Mouse (Mus musculus) retina, postnatal 7 days (tissue): Measurements from ENCODE around the gene Ifrd1.
"Not testable (repeated sequence)": the region's sequence is repeated elsewhere in the genome, so short reads cannot be mapped to it uniquely, and the experiment has no call there.

ENCODE experiments used
- DNase-seq: peaks from one replicate; pipeline ENCODE4 v3.0.0-alpha.2; 2012; ENCODE audit warnings: low read depth, low spot score

Gene Ifrd1

DNA sequence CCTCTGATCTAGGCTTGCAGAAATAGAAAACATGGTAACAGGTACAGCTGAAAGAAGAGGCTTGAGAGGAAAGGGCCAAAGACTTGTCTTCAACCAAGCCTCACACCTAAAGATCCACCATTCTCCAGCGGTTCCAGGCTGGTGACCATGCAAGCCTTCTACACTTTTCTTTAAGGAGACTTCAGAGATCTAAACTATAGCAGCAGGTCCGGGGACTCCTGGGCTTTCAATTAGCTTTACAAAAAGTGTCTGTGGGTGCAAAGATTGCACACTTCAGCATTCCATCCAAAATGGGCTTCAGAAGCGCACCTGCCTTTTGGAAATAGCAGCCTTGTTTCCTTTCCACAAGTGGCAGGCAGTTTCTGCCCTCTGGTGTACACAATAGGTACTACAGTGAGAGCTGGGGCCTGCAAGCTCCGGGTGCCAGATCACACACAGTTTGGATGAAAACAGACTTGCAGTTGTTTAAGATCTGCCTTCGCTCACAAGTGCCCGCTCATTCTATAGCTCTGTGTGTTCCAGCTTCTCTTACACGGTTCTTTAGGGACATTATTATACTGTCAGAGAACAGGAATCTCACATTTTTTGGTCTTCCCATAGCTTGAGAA lies 48.4 kb downstream of the Ifrd1 start:
- peak; percentile 32 for DNase-seq

GRCm38 (mm10) chr12:40199302-40199701 lies 49.0 kb downstream of the Ifrd1 start, which contains the start of gene Lsmem1:
Lsmem1 (minus strand) TSS chr12:40199490.
- DNase-seq = no peak

DNA sequence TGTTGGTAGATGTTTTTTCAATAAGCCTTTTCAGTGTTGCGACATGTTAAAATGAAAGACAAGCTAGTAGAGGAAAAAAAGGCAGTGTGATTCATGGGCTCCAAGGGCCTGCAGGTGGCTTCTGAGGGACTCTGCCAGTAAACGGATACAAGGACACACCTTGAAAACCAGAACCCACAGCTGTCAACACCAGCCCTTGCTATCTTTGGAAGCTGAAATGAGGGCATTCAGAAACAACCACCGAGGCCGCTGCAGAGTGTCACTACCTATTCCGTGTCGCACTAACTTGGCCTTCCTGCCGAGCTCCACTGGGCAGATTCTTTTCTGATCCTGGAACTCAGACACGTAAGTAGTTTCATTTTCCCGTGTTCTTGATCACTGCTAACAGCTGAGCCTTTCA lies 49.9 kb downstream of the Ifrd1 start:
- DNase-seq = no peak

DNA sequence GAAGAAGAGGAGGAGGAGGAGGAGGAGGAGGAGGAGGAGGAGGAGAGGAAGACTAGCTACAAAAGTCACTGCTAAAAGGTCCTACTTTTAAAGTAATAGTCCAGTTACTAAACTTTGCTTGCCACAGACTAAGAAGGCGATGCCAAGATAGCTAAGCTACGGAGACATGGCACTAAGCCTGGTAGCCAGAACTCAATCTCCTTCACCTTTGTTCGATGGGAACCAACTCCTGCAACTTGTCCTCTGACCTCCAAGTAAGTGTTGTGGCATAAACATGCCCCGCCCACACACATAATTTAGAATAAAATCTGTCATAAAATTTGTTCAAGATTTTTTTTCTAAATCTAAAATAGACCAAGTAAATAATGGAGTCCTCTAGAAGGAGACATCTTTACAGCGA lies 50.3 kb downstream of the Ifrd1 start:
- DNase-seq = no peak

DNA sequence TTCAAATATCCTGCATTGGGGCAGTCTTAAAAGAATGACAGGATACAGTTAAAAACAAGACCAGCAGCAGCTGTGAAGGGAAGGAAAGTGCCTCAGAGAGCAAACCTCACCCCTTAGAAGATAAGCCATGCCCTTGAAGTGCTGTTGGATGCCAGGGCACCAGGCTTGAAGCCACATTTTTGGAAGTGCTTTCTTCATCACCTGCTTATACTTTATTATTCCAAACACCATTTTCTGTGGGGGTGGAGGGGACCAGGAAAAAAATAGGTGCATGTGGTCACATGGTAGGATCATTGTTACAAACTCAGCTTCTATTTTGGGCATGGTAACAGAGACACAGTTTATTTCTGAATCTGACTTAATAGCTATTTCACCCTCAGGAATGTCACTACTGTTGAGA lies 50.8 kb downstream of the Ifrd1 start:
- DNase-seq = no peak

- DNase-seq = no peak
These were observed 62.8 kb downstream of the Ifrd1 start for GRCm38 (mm10) chr12:40185474-40185873.

DNA sequence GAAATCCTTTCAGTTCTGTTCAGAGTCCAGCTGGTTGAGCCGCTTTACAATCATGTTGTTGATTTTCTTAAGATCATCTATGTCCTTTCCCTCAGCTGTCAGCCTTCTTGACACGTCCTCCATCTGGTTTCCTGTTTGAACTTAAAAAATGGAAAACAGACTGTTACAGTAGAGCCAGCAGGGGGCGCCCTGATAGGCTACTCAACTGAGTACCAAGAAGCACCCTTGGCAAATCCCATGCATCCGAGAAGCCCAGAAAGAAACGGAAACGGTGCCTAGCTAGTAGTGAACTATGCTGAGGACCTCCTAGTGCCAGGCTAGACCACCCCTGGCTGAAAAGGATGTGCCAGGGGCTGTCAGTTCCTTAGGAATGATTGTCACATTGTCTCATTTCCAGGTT lies 71.2 kb downstream of the Ifrd1 start:
- no peak for DNase-seq

DNA sequence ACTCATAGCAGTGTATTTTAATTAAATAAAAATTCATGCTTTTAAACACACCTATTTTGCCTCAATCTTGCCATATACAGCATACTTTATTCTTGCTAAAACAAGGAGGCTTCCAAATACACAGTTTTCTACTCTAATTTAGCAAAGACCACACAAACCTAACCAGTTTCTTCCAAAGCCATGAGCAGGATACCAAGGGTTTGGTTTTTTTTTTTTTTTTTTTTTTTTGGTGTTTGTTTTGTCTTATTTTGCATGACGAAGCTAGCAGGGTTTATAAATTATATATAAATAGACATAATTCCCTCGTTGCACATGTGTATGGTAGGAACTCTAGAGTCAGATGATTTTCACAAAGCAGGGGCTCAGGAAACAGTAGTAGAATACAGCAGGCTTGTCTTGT lies 72.1 kb downstream of the Ifrd1 start:
- no peak for DNase-seq

- not testable (repeated sequence) for DNase-seq
These were observed 73.1 kb downstream of the Ifrd1 start for GRCm38 (mm10) chr12:40175171-40175570.

DNA sequence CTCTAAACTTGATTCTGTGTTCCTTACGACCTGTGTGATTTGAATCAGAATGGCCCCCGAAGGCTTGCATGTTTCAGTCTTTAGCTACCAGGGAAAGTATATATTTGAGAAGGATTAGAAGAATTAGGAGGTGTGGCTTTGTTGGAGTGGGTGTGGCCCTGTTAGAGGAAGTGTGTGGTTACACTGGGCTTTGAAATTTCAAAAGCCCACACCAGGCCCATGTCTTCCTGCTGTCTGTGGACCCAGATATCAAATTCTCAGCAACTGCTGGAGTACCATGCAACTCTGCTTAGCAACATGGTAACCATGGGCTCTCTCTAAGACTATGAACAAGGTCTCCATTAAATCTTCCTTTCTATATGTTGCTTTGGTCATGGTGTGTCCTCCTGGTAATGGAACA lies 76.7 kb downstream of the Ifrd1 start:
- DNase-seq = no peak

DNA sequence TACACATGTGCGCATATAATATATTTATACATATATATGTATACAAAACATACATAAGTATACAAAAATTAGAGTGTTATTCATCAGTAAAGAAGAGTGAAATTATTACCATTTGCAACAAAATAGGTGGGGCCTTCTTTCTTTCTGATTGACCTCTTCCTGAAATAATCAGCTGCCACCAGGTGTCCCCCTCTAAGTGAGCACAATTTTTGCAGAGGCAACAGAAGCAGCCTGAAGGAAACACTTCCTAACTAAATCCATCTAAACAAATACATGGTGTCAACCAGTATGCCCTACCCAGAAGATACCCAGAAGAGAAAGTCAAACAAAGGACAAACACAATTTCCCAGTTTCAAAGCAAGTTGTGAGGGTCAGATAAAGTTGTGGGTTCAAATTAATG lies 78.6 kb downstream of the Ifrd1 start:
- DNase-seq = no peak

GRCm38 (mm10) chr12:40164621-40165020 lies 83.7 kb downstream of the Ifrd1 start:
- peak; percentile 19 for DNase-seq

GRCm38 (mm10) chr12:40160777-40161176 lies 87.5 kb downstream of the Ifrd1 start:
- DNase-seq = no peak

GRCm38 (mm10) chr12:40154188-40154587 lies 94.1 kb downstream of the Ifrd1 start:
- no peak for DNase-seq

- DNase-seq = no peak
These were observed 95.8 kb downstream of the Ifrd1 start for GRCm38 (mm10) chr12:40152353-40153069.
